Mouse (Mus musculus) adrenal gland, postnatal 10 days (tissue): ENCODE data around the gene Ankar. TPM values are rescaled to one million over a fixed set of nuclear protein-coding genes. Genes with fewer than 3 reads are reported as not detected.

Experiments used
- total RNA-seq, 2 experiments: library from RNA; stranded (reverse); gene quantifications; 2 replicates each; pipeline ENCODE4 v1.2.3; 2021

Ankar gene
- total RNA-seq, 2 experiments from 2014 or later, result not detected

Other genes starting within 250 kb of the Ankar start
- gene March4, start 163.6 kb downstream of the Ankar start, total RNA-seq, result 1 to 10 TPM; 1.3 to 2.5 TPM
- gene Smarcal1, start 117.3 kb downstream of the Ankar start, total RNA-seq, result 10 to 100 TPM; 26.3 to 40.2 TPM
- gene Rpl37a, start 10.7 kb upstream of the Ankar start, total RNA-seq, result 1,000 to 10,000 TPM; 1,158 to 1,169 TPM
- gene Igfbp2, start 123.9 kb upstream of the Ankar start, total RNA-seq, result 100 to 1,000 TPM; 210 to 501 TPM
- gene Igfbp5, start 174.3 kb upstream of the Ankar start, total RNA-seq, result 100 to 1,000 TPM in 1 of 2 experiments, 10 to 100 TPM in 1; 85.9 to 120 TPM